Mouse (Mus musculus): Measurements from ENCODE around the gene Ttbk1.

DNA sequence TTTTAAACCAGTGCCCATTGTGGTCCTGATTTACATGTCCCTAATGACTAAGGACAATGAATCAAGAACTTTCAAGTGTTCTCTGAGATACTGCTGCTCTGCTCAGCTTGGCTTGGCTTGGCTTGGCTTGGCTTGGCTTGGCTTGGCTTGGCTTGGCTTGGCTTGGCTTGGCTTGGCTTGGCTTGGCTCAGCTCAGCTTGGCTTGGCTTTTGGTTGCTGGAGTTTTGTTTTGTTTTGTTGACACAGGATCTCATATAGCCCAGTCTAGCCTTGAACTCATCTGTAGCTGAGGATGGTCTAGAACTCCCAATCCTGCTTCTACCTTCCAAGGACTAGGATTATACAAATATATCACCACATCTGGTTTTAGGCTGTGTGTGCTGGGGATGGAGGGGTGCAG lies 61.0 kb downstream of the Ttbk1 start:
- TF ChIP-seq CTCF (IDR thresholded peaks at IDR 0.05; ENCODE audit: low read depth): no peak
- no peak for TF ChIP-seq EP300 (optimal IDR thresholded peaks at IDR 0.05)
